Mouse (Mus musculus): ENCODE results near the gene Fbxw4. TPM values are rescaled to one million over a fixed set of nuclear protein-coding genes. Genes with fewer than 3 reads are reported as not detected.
"Not testable (repeated sequence)": the region's sequence is repeated elsewhere in the genome, so short reads cannot be mapped to it uniquely, and the experiment has no call there.

Fbxw4 gene
- total RNA-seq, 2 experiments from 2014 or later: 32.9 to 33.5 TPM

DNA sequence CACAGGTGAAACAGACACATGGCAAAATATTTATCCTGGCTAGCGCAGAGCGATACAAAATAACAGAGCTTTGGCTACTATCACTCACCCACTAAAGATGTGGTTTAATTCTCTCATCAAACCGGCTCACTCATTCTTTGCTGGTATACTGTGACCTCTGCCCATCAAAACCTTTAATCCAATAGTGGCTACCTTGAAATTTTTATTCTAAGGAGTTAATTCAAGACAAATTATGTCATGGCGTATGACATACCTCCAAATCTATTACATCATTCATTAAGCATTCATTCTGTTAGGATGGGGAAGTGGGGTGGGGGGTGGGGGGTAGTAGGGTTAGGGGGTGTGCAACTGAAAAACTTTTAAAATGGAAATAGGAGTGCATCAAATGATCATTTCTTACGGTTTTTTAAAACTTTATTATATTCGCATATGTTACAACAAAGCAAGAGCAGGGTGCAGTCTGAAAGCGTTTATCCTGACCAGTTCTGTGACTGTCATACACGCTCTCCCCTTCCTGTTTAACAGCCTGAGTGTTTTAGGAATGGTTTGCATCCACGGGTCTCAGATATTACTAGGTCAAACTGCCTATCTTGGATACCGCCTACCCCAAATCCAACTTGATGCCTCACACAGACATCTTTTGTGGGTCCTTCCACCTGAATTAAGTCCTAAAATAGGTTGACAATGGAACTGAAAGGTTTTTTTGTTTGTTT lies 1.4 kb downstream of the Fbxw4 start:
- no peak for DNase-seq (ENCODE audit: low spot score in 2 of 2)

DNA sequence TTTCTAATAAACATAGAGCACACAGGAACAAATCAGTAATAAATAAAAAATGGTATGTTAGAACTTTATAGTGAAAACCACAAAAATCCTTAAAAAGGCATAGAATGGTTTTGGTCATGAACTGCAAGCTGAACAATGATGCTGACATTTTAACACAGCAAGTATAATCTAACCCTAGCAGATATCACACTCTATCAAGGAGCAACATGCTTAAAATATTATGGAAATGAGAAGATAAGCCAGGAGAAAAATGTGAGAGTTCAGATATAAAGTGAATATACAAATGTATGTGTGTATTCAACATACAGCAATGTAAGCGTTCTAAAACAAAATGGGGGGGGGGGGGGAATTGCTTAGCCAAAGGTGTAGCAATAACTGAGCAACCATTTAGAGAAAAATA lies 2.3 kb downstream of the Fbxw4 start:
- no peak for DNase-seq (ENCODE audit: low spot score in 2 of 2)
- intact Hi-C loops (cut with DNase I): loop anchor here (5.0 kb wide), 1 partner anchor 89 kb away; the partner anchor contains the start of gene Npm3

More for the DNA sequence above, 1.4 kb downstream of the Fbxw4 start:
- intact Hi-C loops (cut with DNase I): loop anchor here (5.0 kb wide), 1 partner anchor 89 kb away; the partner anchor contains the start of gene Npm3

DNA sequence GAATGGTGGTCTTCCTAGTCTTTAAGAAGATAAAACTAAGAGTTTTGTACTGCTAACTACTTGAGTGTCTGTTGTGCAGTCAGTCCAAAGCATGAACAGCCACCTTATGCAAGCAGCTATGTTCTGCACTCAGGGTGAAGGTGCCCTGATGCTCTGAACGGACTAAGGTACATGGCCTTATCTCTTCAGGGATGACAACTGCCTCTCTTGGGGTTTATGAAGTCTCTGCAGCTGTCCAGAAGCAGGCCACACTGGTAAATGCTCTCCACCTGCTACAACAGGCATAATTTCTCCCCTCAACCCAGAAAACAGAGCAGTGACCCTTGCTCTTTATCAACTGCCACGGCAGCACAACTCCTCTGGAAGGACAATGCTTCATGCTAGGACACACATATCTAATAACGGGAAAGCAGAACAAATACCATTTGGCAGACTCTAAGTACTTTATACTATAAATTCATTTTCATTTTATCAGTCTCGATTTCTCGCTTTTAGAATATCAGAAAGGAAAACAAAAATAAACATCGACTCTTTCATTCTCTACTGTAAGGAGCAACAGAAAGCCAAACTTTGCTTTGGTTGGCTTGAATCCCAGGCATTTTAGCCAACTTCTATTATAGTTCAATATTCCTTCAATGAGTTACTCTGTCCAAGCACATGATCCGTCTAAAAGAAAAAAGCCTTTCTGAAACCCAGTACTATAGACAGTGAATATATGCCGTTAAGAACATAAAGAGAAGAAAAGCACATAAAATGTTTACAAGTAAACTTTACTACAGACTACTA lies 3.1 kb downstream of the Fbxw4 start:
- intact Hi-C loops (cut with DNase I): loop anchor here (5.0 kb wide), 1 partner anchor 90 kb away; the partner anchor contains the start of gene Npm3

DNA sequence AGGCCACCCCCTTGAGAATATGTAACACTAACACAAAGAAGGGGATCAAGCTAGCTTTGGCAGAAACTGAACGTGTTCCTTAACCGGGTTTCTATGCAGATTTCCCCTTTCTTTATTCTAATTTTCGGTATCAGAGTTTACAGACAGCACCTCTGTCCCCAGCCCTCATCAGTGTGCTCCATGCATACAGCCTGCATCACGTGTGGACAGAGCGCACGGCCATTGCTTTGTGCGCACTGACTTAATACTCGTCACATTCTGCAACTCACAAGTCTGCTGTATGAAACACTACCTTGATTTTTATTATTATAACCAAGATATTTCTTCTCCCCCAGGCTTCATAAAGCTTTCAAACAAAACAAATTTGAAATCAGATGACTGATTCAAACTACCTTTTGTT lies 4.2 kb downstream of the Fbxw4 start:
- intact Hi-C loops (cut with DNase I): loop anchor here (5.0 kb wide), 1 partner anchor 91 kb away; the partner anchor contains the start of gene Npm3
- no peak for DNase-seq (ENCODE audit: low spot score in 2 of 2)

More for the DNA sequence above, 3.1 kb downstream of the Fbxw4 start:
- DNase-seq (ENCODE audit: low spot score in 2 of 2): no peak

DNA sequence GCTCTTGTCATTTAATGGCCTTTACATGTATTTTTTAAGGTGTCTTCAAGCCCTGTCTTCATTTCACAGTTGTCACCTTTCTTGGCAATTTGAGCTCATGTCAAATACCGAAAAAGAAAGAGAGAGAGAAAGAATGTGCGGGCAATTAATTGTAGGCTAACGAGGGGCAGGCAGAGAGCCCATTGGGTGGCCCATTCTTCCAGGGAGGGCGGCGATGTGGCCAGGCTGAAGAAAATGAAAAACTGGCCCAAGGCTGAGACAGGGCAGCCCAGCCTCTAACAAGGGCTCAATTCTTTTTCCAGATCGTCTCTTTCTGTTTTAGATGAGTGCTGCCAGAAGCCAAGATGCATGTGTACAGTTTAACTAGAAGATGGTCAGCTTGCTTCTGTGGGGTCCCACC lies 6.1 kb downstream of the Fbxw4 start:
- DNase-seq (ENCODE audit: low spot score in 2 of 2): no peak
- intact Hi-C loops (cut with DNase I): no loop called here

DNA sequence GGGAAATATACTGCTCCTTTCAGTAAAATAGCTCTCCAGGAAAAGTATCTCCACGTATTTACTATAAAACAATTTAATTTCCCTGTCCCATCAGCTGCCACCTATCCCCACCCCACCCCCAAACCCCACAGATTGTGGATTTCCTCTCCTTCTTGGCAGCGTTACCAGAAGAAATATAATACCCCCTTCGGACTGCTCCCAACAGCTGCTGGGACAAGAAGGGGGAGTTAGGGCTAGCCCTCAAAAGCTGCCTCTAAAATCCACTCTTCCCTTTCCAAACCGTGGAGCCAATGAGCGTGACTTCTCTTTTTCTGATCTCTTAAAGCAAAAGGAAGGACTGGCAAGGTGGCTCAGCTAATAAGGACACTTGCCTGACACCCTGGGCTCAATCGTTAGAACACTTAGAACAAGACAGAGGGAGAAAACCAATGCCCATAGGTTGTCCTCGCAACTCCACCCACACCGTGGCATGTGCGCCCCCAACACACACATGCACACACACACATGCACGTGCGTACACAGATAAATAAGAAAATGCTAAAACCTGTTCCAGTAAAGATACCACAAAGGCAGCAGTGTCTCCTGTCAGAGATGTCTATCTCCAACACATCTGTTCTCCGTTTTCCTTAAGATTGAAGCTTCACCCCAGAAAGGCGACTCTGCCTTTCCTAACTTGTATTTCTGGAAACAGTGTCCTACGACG lies 7.7 kb downstream of the Fbxw4 start:
- intact Hi-C loops (cut with DNase I): no loop called here
- no peak for DNase-seq (ENCODE audit: low spot score in 2 of 2)

DNA sequence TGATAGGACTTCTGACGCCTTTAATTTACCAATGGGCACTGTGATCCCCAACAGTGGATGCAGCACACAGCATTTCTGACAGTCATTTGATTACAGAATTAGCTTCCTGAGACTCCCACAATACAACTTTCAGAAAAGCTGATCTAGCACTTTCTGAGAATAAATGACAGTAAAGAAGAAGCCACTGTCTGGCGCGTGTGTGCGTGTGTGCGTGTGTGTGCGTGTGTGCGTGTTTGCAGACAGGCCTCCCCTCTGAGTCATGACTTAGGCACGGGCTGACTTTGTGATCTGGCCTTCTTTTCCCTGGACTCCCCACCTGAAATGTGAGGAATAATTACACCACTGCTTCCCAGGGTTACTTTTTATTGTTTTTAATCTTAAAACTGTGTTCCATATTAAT lies 8.6 kb downstream of the Fbxw4 start:
- intact Hi-C loops (cut with DNase I): no loop called here
- DNase-seq (ENCODE audit: low spot score in 2 of 2): no peak

DNA sequence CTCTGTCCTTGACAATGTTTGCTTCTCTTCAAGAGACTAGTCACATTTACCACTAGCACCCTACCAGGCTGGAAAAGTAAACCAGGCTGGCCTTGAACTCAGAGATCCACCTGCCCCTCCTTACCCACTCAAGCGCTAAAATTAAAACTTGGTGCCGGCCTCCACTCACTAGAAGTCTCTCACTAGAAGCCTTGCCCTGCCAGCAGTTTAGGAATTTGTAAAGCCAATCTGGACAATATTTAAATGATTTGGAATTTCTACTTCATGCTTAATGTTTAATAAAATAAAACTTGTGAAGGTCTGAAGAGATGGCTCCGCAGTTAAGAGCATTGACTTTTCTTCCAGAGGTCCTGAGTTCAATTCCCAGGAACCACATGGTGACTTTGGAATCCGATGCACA lies 10.3 kb downstream of the Fbxw4 start:
- no peak for DNase-seq (ENCODE audit: low spot score in 2 of 2)
- intact Hi-C loops (cut with DNase I): no loop called here

DNA sequence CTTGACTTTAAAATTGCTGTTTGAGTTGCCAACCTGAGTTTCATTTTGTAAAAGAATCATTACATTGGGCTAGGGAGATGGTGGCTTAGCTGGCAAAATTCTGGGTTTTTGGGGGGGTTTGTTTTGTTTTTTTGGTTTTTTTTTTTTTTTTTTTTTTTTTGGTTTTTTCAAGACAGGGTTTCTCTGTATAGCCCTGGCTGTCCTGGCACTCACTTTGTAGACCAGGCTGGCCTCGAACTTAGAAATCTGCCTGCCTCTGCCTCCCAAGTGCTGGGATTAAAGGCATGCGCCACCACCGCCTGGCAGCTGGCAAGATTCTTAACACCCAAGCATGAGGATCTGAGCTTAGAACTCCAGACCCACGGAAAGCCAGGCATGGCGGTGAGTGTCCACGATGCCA lies 11.6 kb downstream of the Fbxw4 start:
- intact Hi-C loops (cut with DNase I): not testable (repeated sequence)

DNA sequence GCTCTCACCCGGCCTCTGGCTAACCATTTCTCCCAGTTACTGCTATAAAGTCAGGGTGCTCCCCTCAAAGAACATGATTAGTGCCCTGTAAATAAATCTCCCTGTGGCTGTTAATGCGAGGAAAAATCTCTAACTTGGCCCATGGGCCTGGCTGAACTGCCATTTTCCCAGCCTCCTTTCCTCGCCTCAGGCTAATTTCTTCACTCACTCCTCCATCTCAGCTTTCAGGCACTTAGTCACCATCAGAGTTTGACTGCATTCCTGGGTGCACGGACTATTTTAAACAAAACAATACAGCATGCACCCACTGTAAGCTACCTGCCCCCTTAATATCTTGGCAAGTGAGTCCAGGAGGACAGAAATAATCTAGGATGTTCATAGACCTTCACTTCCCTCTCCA lies 13.2 kb downstream of the Fbxw4 start:
- no peak for DNase-seq (ENCODE audit: low spot score in 2 of 2)
- intact Hi-C loops (cut with DNase I): no loop called here

More for the DNA sequence above, 11.6 kb downstream of the Fbxw4 start:
- not testable (repeated sequence) for DNase-seq (ENCODE audit: low spot score in 2 of 2)

DNA sequence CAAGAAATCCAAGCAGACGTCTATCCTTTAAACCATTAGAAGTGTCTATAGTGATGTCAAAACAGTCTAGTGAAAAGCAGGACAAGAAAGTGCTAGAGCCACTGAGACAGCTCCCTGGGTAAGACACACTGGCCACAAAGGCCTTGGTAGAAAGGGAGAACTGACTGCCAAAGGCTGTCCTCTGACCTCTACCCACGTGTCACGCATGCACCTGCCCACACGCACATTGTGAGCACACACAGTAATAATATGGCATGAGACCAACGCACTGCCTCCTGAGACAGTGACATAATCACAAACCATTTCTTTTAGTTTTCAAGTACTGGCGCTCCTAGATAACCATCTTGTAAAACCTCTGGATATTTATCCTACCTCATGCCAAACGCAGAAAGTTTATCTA lies 19.4 kb downstream of the Fbxw4 start:
- no peak for DNase-seq (ENCODE audit: low spot score in 2 of 2)
- intact Hi-C loops (cut with DNase I): no loop called here

DNA sequence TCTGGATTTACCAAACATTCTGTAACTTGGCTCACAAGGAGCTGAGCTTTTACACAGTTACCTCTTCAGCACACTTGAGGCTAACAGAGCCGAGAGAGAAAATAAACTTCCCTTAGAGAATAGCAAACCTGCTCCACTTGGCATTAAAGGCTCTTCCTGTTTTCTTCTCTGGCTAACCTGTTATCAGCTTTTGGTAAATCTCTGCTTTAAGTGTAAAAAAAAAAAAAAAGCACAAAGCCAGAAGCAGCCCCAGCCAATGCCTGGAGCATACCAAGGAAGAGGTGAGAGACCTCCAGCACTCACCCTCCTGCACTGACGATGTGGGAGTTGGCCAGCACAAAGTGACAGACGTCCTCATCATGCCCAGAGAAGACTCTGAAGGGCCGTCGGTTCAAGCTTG lies 24.2 kb downstream of the Fbxw4 start:
- intact Hi-C loops (cut with DNase I): no loop called here
- DNase-seq (ENCODE audit: low spot score in 2 of 2): no peak

DNA sequence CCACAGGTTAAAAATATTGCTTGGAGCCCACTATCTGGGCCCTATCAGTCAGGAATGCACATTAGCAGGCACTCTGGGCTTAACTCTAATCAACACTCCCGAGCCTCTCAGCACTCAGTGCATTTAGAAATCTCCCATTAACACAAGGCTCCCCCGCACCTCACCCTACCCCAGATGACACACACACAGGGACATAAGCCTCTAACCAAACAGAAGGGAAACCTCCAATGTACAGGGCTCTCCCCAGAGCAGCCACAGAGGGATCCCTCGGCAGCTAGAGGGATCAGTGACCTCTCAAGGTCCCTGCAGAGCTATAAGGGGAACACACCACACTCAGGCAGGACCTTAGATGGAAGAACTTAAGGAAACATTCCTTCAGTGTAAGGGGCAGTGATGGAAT lies 28.5 kb downstream of the Fbxw4 start:
- intact Hi-C loops (cut with DNase I): no loop called here
- no peak for DNase-seq (ENCODE audit: low spot score in 2 of 2)

DNA sequence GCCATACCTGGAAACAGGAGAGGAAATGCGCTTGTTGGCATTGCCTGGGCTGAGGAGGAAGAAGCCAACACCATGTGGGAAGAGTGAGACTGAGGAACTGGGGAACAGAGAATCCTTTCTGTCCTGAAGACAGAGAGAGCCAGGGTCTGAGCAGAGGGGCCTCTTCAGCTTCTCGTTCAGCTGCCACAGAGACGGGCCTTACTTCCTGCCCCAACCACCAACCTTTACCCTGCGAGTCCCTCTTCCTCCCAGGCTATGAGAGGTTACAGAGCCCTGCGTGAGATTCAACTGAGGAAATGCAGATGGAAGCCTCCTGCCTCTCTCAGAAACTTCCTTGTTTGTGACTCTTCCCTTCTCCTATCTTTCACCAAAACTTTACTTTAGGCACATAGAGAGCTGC lies 29.2 kb downstream of the Fbxw4 start:
- intact Hi-C loops (cut with DNase I): no loop called here
- no peak for DNase-seq (ENCODE audit: low spot score in 2 of 2)

DNA sequence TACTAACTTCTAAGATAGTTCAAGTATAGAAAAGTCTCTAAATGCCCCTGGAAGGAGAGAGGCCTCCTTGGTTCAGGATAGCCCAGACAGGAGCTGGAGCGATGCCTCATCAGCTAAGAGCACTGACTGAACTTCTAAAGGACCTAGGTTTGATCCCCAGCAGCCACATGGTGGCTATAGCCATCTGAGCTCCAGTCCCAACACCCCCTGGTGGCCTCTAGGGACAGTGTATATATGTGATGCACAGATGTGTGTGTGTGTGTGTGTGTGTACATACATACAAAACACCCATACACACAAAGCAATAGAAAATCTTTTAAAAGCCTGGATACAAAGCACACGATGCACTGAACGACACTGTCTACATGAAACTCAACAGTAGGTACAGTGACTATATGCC lies 30.9 kb downstream of the Fbxw4 start:
- DNase-seq (ENCODE audit: low spot score in 2 of 2): no peak
- intact Hi-C loops (cut with DNase I): no loop called here

DNA sequence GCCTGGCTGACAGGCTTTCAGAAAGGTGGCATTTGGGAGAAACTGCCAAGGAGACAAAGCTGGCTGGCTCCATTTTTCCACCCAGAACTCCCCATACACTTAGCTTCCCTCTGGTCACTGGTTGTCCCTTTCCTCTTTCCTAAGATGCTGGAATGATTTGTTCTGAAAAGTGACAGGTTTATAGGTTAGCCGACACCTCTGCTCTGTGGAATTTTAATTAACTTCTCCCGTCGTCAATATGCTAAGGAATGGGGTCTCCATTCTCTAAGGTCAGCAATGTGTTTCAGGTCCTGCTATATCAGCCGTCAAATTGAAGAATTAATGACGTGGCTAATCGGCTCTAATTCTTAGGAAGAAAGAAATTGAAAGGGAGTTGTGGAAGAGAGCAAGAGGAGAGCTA lies 31.5 kb downstream of the Fbxw4 start:
- intact Hi-C loops (cut with DNase I): no loop called here

DNA sequence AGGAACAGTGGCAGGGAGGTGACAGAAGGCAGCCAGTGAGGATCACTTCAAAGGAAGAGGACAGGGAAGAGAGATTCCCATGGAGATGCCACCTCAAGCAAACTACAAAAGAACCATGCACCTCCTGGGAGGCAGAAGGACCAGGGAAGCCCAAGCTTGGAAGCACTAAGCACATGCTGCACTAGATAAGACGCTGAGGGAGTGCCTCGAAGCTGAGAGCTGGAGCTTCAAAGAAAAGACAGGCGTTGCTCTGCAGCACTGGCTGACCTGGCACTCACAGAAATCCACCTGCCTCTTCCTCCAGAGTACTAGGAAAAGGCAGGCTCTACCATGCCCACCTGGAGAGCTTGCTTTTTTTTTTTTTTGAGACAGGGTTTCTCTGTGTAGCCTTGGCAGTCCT lies 33.1 kb downstream of the Fbxw4 start:
- DNase-seq (ENCODE audit: low spot score in 2 of 2): no peak
- intact Hi-C loops (cut with DNase I): no loop called here

More for the DNA sequence above, 31.5 kb downstream of the Fbxw4 start:
- no peak for DNase-seq (ENCODE audit: low spot score in 2 of 2)

DNA sequence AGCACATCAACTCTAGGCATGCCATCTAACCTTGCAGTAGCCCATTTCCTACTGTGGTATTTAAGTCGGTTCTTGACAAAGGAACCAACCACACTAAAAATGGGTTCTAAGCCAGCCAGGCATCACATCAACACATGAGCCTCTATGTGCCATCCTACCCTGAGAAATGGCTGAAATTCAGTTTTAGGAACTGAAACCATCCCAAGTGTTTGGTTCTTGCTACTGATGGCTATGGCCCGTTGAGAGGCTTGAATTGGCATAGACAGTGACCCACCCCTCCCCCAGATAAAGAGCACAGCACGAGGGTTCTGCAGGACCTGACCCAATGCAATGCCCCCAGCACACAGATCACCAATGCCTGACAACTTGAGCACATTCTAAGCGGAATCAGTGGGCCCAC lies 36.4 kb downstream of the Fbxw4 start:
- intact Hi-C loops (cut with DNase I): no loop called here
- DNase-seq (ENCODE audit: low spot score in 2 of 2): no peak

DNA sequence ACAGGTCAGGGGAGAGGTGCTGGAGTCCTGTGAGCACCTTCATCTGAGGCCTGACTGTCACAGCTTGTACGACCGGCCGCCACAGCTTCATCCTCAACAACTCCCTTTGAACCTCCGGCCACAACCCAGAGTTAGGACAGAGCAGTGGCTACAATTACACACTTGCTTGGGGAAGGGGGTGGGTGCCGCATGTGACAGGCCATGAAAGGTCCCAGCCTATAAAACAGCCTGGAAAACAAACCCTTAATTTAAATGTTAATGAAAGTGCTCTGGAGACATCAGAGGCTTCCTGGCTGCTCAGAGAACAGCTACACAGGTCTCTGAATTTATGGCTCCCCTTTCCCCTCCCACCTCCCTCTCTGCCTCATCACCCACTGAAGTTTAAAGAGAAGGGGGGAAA lies 38.0 kb downstream of the Fbxw4 start:
- intact Hi-C loops (cut with DNase I): no loop called here
- DNase-seq (ENCODE audit: low spot score in 2 of 2): no peak

DNA sequence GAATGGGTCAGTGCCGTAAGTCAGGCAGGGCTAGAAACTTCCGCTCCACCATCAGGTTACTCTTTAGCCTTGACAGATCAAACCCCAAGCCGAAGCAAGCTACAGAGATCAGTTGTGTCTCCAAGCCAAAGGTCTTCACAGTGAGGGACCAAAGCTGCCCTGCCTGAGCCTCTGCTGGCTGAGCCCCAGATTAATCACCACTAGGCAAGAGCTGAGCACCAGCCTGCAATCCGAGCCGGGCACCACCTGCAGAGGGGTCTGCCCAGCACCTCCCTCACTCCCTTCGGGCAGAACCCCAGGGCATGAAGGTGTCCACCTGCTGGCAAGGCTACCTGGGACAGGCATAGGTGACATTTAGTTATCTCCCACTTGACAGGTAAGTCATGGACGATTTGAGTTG lies 39.1 kb downstream of the Fbxw4 start:
- intact Hi-C loops (cut with DNase I): no loop called here
- DNase-seq (ENCODE audit: low spot score in 2 of 2): no peak

Data from left cerebral cortex, postnatal 25 days (tissue).